Mouse (Mus musculus) spleen, postnatal 14 days (tissue): ENCODE results near the gene Dpp6.

Experiments
- DNase-seq, 2 experiments: peaks; one replicate each; pipeline ENCODE4 v3.0.0; 2021 to 2022; ENCODE audit warnings: low spot score in 2 of 2

Gene Dpp6

GRCm38 (mm10) chr5:27677247-27677666, 860.3 kb downstream of the Dpp6 start:
- DNase-seq, result no peak

- DNase-seq, result no peak
Measured at GRCm38 (mm10) chr5:27679151-27679550, 862.1 kb downstream of the Dpp6 start.

GRCm38 (mm10) chr5:27680476-27680875, 863.5 kb downstream of the Dpp6 start:
- peak in 1 of 2 experiments; percentile 18 for DNase-seq

GRCm38 (mm10) chr5:27685162-27685561, 868.2 kb downstream of the Dpp6 start:
- no peak for DNase-seq

GRCm38 (mm10) chr5:27685923-27686322, 868.9 kb downstream of the Dpp6 start:
- no peak for DNase-seq

DNA sequence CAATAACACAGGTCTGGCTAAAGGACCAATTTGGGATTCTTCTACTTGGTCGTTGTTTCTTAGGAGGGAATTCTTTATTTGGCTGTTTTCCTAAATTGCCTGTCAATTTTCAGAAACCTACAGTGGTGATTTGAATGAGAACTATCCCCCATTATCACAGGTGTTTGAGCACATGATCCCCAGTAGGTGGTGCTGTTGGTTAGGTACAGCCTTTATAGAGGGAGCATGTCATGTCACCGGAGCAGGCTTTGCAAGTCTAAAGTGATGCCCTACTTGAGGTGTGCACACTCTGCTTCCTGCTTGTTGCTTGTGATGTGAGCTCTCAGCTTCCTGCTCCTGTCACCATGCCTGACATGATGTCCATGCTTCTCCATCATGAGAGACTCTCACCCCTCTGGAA, 870.3 kb downstream of the Dpp6 start:
- no peak for DNase-seq

GRCm38 (mm10) chr5:27702482-27702881, 885.5 kb downstream of the Dpp6 start:
- DNase-seq, result no peak

GRCm38 (mm10) chr5:27705020-27705419, 888.0 kb downstream of the Dpp6 start:
- no peak for DNase-seq

DNA sequence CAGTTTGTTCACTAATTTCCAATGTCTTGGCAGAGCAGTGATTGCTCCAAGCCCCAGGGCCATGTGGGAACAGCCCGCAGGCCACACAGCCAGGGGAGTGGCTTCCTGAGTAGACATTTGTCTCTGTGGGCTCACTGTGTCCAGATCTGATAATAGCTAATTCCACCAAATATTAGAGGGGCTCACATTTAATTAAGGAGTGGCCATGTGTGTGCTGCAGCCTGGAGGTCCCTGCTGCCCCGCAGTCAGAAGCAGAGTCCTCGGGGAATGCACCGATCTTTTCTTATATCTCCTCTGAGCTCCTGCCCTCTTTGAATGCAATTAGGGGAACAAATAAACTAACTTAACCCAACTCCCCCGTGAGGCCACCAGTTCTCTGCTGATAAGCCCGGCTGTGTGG, 889.5 kb downstream of the Dpp6 start:
- no peak for DNase-seq

GRCm38 (mm10) chr5:27707283-27707682, 890.3 kb downstream of the Dpp6 start:
- DNase-seq, result no peak

DNA sequence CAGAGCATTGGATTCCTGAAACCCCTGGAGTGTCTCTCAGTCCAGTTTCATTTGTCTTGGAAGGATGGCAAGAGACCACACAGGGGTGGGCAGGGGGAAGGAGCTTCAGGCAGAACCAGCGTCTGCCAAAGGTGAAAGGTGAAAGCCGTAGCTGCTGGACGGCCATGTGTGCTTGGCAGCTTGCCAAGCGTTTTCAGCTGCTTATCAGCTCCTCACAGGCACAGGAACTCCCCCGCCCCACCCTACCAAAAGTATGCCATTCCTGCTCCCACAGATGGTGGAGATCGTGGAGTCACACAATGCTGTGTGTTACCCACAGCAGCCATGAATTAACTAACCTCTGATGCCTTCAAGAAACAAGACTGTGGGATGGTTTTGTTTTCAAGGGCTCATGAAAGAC, 891.2 kb downstream of the Dpp6 start:
- peak; percentile 57 to 72 for DNase-seq

- no peak for DNase-seq
Measured at GRCm38 (mm10) chr5:27711461-27712192, 894.6 kb downstream of the Dpp6 start.

DNA sequence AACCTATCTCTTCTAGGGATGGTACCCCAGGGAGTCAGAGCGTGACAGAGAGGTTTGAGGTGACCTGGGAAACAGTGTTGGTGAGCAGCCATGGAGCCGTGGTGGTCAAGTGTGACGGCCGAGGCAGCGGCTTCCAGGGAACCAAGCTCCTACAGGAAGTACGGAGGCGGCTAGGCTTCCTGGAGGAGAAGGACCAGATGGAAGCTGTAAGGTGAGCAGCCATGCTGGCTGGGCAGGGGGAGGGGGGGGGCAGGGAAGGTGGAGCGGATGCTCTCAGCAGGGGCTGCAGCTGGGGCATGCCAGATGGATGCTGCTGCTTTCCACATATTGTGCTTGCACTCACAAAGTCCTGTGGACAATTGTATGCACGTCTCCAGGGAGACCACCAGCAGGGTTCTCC, 897.4 kb downstream of the Dpp6 start:
- DNase-seq, result no peak

DNA sequence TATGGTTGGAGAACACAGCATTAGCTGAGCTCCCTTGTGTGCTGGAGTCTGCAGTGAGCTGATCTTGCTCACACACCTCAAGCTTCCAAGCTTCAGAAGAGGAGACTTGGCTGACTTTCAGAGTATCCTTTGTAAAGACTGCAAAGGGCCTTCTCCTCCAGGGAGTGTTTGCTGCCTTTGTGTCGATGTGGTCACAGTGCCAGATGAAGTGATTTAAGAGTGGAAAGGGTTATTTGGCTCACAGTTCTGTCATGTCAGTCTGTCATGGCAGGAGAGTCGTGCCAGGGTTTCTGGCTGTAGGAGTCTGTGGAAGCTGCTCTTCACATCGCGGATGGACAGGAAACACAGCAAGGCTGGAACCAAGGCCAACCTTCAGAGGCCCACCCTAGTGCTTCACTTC, 899.0 kb downstream of the Dpp6 start:
- DNase-seq, result no peak

DNA sequence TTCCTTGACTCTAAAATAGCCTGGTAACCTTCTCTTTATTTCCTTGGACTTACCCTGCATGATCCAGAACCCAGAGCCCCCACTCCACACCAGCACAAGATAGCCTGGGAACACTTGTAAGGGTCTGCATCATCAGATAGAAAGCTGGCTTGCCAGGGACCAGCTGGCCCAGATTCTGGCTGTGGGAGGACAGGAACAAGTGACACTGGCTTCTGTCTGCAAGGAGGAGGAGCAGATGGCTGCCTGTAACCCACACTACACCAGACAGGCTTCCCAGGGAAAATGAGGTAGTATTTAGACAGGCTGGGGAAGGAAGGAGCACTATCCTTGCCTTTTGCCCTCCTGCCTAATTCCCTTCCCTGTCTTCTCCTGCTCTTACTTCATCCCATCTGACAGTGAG, 900.3 kb downstream of the Dpp6 start:
- no peak for DNase-seq

DNA sequence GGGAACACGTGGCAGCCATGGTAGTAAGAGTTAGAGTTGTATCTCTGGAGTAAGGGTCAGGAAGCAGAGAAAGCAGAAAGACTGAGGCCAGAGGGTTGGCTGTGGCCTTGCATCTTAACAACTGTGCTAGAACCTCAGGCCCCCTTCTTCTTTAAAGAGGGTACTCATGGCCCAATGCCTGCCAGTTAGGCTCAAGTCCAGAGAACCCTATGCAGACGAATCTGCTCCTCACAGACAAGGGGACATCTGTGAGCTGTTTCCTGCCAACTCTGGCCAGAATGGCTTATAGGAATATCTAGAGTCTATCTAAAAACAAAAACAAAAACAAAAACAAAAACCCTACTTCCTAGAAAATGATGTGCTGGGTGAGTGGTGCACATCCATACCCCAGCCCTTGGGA, 902.3 kb downstream of the Dpp6 start:
- no peak for DNase-seq

- no peak for DNase-seq
Measured at GRCm38 (mm10) chr5:27724460-27724859, 907.5 kb downstream of the Dpp6 start.

DNA sequence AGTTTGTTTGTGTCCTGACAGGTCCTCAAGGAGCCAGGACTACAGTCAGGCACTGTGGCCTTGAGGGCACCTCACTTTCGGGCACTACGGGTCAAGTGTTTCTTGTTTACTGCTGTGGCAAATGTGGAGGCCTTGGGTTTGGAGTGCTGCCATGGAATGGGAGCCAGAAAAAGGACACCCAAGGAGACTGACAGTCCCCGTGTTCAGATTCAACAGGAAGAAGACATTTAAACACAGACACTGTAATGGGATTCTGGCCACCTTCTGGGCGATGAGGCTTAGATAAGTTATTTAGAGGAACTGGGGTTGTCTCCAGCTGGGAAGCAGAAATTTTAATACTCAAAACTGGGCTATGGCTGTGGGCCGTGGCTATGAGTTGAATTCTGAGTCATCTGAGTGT, 913.7 kb downstream of the Dpp6 start:
- no peak for DNase-seq

DNA sequence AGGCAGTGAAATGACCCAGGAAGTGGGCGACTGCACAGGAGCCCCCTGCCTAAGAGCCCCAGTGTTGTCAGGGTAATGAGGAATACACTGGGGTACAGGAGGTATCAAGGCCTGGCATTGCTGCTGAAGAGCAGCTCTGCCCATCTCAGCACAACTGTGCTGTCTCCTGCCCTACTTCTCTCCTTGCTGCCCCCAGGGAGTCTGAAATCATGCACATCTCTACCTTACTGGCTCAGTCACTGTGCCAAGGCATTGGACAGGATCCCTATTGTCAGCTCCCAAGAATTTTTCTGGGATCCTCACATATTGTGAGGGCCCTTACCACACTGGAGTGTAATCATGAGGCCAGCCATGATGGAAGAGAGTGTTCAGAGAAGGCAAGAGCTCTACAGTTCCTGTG, 914.4 kb downstream of the Dpp6 start:
- DNase-seq, result no peak

GRCm38 (mm10) chr5:27732288-27732868, 915.4 kb downstream of the Dpp6 start:
- no peak for DNase-seq

GRCm38 (mm10) chr5:27737168-27737567, 920.2 kb downstream of the Dpp6 start:
- peak in 1 of 2 experiments; percentile 4 for DNase-seq

- no peak for DNase-seq
Measured at GRCm38 (mm10) chr5:27739216-27739615, 922.2 kb downstream of the Dpp6 start.

GRCm38 (mm10) chr5:27744944-27745343, 927.9 kb downstream of the Dpp6 start:
- no peak for DNase-seq

DNA sequence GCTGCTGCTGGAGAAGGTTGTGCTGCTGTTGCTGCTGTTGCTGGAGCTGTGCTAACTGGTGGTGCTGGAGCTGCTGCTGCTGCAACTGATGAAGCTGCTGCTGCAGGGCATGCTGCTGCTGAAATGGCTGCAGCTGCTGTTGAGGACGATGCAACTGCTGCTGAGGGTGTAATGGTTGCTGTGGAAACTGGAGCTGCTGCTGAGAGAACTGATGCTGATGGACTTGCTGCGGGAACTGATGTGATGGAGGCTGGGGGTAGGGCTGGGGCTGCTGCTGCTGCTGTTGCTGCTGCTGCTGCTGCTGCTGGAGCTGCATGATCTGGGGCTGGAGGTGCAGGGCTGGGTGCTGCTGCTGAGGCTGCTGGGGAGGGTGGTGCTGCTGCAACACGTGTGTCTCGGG, 948.8 kb downstream of the Dpp6 start:
- no peak for DNase-seq
